Mouse (Mus musculus) lung, embryonic 14.5 days (tissue): ENCODE measurements around the gene H1fnt. TPM values are rescaled to one million over a fixed set of nuclear protein-coding genes. Genes with fewer than 3 reads are reported as not detected.

Experiments
- ATAC-seq: fragments of 200-750 bp; cut with Nextera tagmentation; 2 replicates; pipeline ENCODE4 v1.8.0; 2017; ENCODE audit warnings: mild to moderate bottlenecking, moderate TSS enrichment, moderate library complexity; ENCODE audit not compliant: insufficient read depth
- DNase-seq: peaks from one replicate; pipeline ENCODE4 v3.0.0-alpha.2; 2015
- H3K27ac ChIP-seq: fragments of 300-500 bp; sonication (generic); 2 replicates; pipeline ENCODE4 v1.5.1; 2014; ENCODE audit warnings: low read depth, mild to moderate bottlenecking, moderate library complexity
- H3K27me3 ChIP-seq: fragments of 300-500 bp; sonication (generic); 2 replicates; pipeline ENCODE4 v1.6.1; 2014; ENCODE audit warnings: low read length, control low read depth; ENCODE audit not compliant: insufficient read depth
- H3K36me3 ChIP-seq: fragments of 300-500 bp; sonication (generic); 2 replicates; pipeline ENCODE4 v1.6.1; 2014; ENCODE audit warnings: control low read depth; ENCODE audit not compliant: insufficient read depth
- H3K4me1 ChIP-seq: fragments of 300-500 bp; sonication (generic); 2 replicates; pipeline ENCODE4 v1.6.1; 2014; ENCODE audit warnings: antibody characterized with exemption, control low read depth; ENCODE audit not compliant: insufficient read depth
- H3K4me2 ChIP-seq: fragments of 300-500 bp; sonication (generic); 2 replicates; pipeline ENCODE4 v1.6.1; 2014; ENCODE audit warnings: mild to moderate bottlenecking
- H3K4me3 ChIP-seq: fragments of 300-500 bp; sonication (generic); 2 replicates; pipeline ENCODE4 v1.5.1; 2014; ENCODE audit warnings: low read depth, low read length
- H3K9ac ChIP-seq: fragments of 300-500 bp; sonication (generic); 2 replicates; pipeline ENCODE4 v1.6.1; 2014
- H3K9me3 ChIP-seq: fragments of 300-500 bp; sonication (generic); 2 replicates; pipeline ENCODE4 v1.6.1; 2016; ENCODE audit warnings: low read depth, low read length, control low read depth
- CTCF ChIP-seq: IDR thresholded peaks from 2 replicates; pipeline ENCODE4 v1.5.1; 2016; ENCODE audit warnings: antibody characterized with exemption, low read depth
- WGBS: fragments of 180-500 bp; shearing (Covaris S2); extraction: QIAGEN DNeasy Blood & Tissue Kit; methylation state at CpG from one replicate; pipeline ENCODE4 v1.1.7; 2014; 5-methylcytosine and 5-hydroxymethylcytosine counted together
- polyA plus RNA-seq: library from polyadenylated mRNA; unstranded; fragments of >200 nt; fragmentation: Nextera tagmentation; extraction: Ambion mirVana; gene quantifications from 2 replicates; pipeline ENCODE4 v1.2.1, GENCODE M21; 2014

H1fnt gene
- polyA plus RNA-seq, 1 experiment from 2014 or later = not detected

- Histone ChIP-seq H3K9ac (no peak overlapping the region), H3K4me3 (no peak overlapping the region), H3K27ac (no peak overlapping the region), H3K27me3 (no peaks in the 10 kb centered on the region), H3K9me3 (no peaks in the 10 kb centered on the region; the same call in 1 of the 2 replicates), H3K36me3 (no peaks in the 10 kb centered on the region), H3K4me1 (no peaks in the 10 kb centered on the region), H3K4me2 (no peak overlapping the region)
- ATAC-seq = no peak
- DNase-seq = no peak
- 88% methylated on average over 4 of the region's 4 CpGs for WGBS
- no peak for TF ChIP-seq CTCF
Measured at GRCm38 (mm10) chr15:98235442-98235841, 21.7 kb downstream of the H1fnt start.

GRCm38 (mm10) chr15:98234350-98234749, 22.7 kb downstream of the H1fnt start, which contains the start of gene Olfr286:
Gene Olfr286 (minus strand): TSS chr15:98234450.
- no peak within 1 kb of the TSS for H3K9ac ChIP-seq
- WGBS = 78% methylated on average over 4 of the region's 4 CpGs
- TF ChIP-seq CTCF = no peak
- no peaks in the 10 kb centered on the region; the same call in 1 of the 2 replicates for H3K9me3 ChIP-seq
- no peak within 1 kb of the TSS for H3K4me3 ChIP-seq
- no peaks in the 10 kb centered on the region for H3K36me3 ChIP-seq
- H3K4me1 ChIP-seq = no peaks in the 10 kb centered on the region
- H3K27ac ChIP-seq = no peak within 1 kb of the TSS
- ATAC-seq = no peak
- no peak for DNase-seq
- H3K27me3 ChIP-seq = no peaks in the 10 kb centered on the region
- no peak within 1 kb of the TSS for H3K4me2 ChIP-seq

GRCm38 (mm10) chr15:98226096-98226495, 31.0 kb downstream of the H1fnt start:
- no peak overlapping the region for H3K9ac ChIP-seq
- 76% methylated on average over 7 of the region's 7 CpGs for WGBS
- ATAC-seq = no peak
- no peaks in the 10 kb centered on the region for H3K4me1 ChIP-seq
- H3K36me3 ChIP-seq = no peaks in the 10 kb centered on the region
- no peaks in the 10 kb centered on the region for H3K27me3 ChIP-seq
- no peak overlapping the region for H3K4me3 ChIP-seq
- no peak overlapping the region for H3K27ac ChIP-seq
- H3K4me2 ChIP-seq = no peak overlapping the region
- no peak for TF ChIP-seq CTCF
- DNase-seq = no peak
- H3K9me3 ChIP-seq = no peaks in the 10 kb centered on the region

GRCm38 (mm10) chr15:98225610-98226009, 31.5 kb downstream of the H1fnt start:
- no peak overlapping the region for H3K27ac ChIP-seq
- no peaks in the 10 kb centered on the region for H3K36me3 ChIP-seq
- 40% methylated on average over 16 of the region's 16 CpGs for WGBS
- DNase-seq (peak; percentile 12), ATAC-seq (no peak)
- H3K4me3 ChIP-seq = no peak overlapping the region
- no peaks in the 10 kb centered on the region for H3K27me3 ChIP-seq
- H3K4me1 ChIP-seq = no peaks in the 10 kb centered on the region
- H3K4me2 ChIP-seq = no peak overlapping the region
- H3K9me3 ChIP-seq = no peaks in the 10 kb centered on the region
- TF ChIP-seq CTCF = no peak
- H3K9ac ChIP-seq = no peak overlapping the region

GRCm38 (mm10) chr15:98222377-98222776, 34.7 kb downstream of the H1fnt start:
- Histone ChIP-seq H3K4me1 (no peaks in the 10 kb centered on the region), H3K36me3 (no peaks in the 10 kb centered on the region), H3K27ac (no peak overlapping the region), H3K27me3 (no peaks in the 10 kb centered on the region), H3K4me2 (no peak overlapping the region), H3K9ac (no peak overlapping the region), H3K4me3 (no peak overlapping the region), H3K9me3 (no peaks in the 10 kb centered on the region)
- DNase-seq (no peak), ATAC-seq (no peak)
- TF ChIP-seq CTCF = no peak

- H3K27me3 ChIP-seq = no peaks in the 10 kb centered on the region
- H3K4me2 ChIP-seq = no peak within 1 kb of the TSS
- ATAC-seq (no peak), DNase-seq (no peak)
- no peak within 1 kb of the TSS for H3K27ac ChIP-seq
- no peak for TF ChIP-seq CTCF
- H3K36me3 ChIP-seq = no peaks in the 10 kb centered on the region
- no peaks in the 10 kb centered on the region for H3K9me3 ChIP-seq
- no peak within 1 kb of the TSS for H3K4me3 ChIP-seq
- no peaks in the 10 kb centered on the region for H3K4me1 ChIP-seq
- 58% methylated on average over 4 of the region's 4 CpGs for WGBS
- no peak within 1 kb of the TSS for H3K9ac ChIP-seq
Measured at GRCm38 (mm10) chr15:98220877-98221276, 36.2 kb downstream of the H1fnt start, which contains the start of the genes Gm44579 and Olfr287. Gene Gm44579 (minus strand): TSS chr15:98220977. Gene Olfr287 (minus strand): TSS chr15:98221056.

- WGBS = 57% methylated on average over 5 of the region's 5 CpGs
- ATAC-seq (no peak), DNase-seq (peak; percentile 41)
- Histone ChIP-seq H3K4me2 (no peak overlapping the region), H3K36me3 (no peaks in the 10 kb centered on the region), H3K27ac (no peak overlapping the region), H3K4me3 (no peak overlapping the region), H3K9me3 (no peaks in the 10 kb centered on the region), H3K27me3 (no peaks in the 10 kb centered on the region), H3K9ac (no peak overlapping the region), H3K4me1 (no peaks in the 10 kb centered on the region)
- TF ChIP-seq CTCF = no peak
Measured at GRCm38 (mm10) chr15:98214130-98214529, 43.0 kb downstream of the H1fnt start.
